Mouse (Mus musculus) limb, embryonic 15.5 days (tissue): ENCODE data around the gene Sec23ip. TPM values are rescaled to one million over a fixed set of nuclear protein-coding genes. Genes with fewer than 3 reads are reported as not detected.

ENCODE experiments used
- ATAC-seq: fragments of 200-750 bp; cut with Nextera tagmentation; 2 replicates; pipeline ENCODE4 v1.8.0; 2017; ENCODE audit warnings: low read depth, moderate TSS enrichment; ENCODE audit not compliant: insufficient number of reproducible peaks, low FRiP score, low TSS enrichment
- H3K27ac ChIP-seq: fragments of 300-500 bp; sonication (generic); 2 replicates; pipeline ENCODE4 v1.5.1; 2015; ENCODE audit warnings: moderate library complexity, mild to moderate bottlenecking, inconsistent platforms
- H3K27me3 ChIP-seq: fragments of 300-500 bp; sonication (generic); 2 replicates; pipeline ENCODE4 v1.6.1; 2015; ENCODE audit warnings: inconsistent platforms
- H3K36me3 ChIP-seq: fragments of 300-500 bp; sonication (generic); 2 replicates; pipeline ENCODE4 v1.6.1; 2015; ENCODE audit warnings: inconsistent platforms
- H3K4me1 ChIP-seq: fragments of 300-500 bp; sonication (generic); 2 replicates; pipeline ENCODE4 v1.6.1; 2015; ENCODE audit warnings: inconsistent platforms
- H3K4me2 ChIP-seq: fragments of 300-500 bp; sonication (generic); 2 replicates; pipeline ENCODE4 v1.6.1; 2015; ENCODE audit warnings: mild to moderate bottlenecking, inconsistent platforms
- H3K4me3 ChIP-seq: fragments of 300-500 bp; sonication (generic); 2 replicates; pipeline ENCODE4 v1.5.1; 2015; ENCODE audit warnings: mild to moderate bottlenecking, inconsistent platforms
- H3K9ac ChIP-seq: fragments of 300-500 bp; sonication (generic); 2 replicates; pipeline ENCODE4 v1.6.1; 2015; ENCODE audit warnings: inconsistent platforms
- H3K9me3 ChIP-seq: fragments of 300-500 bp; sonication (generic); 2 replicates; pipeline ENCODE4 v1.6.1; 2016; ENCODE audit warnings: inconsistent platforms
- WGBS: fragments of 180-500 bp; shearing (Covaris S2); methylation state at CpG from one replicate; pipeline ENCODE4 v1.1.7; 2015; 5-methylcytosine and 5-hydroxymethylcytosine counted together
- microRNA-seq: library from miRNA; unstranded; fragments of <30 nt; microRNA quantifications from one replicate; pipeline ENCODE4, GENCODE M21; 2016
- polyA plus RNA-seq: library from polyadenylated mRNA; unstranded; fragments of >200 nt; fragmentation: Nextera tagmentation; extraction: Ambion mirVana; gene quantifications from 2 replicates; pipeline ENCODE4 v1.2.1, GENCODE M21; 2015

The Sec23ip gene
- polyA plus RNA-seq, 1 experiment from 2014 or later = 38.0 TPM

GRCm38 (mm10) chr7:128781846-128782245 lies 37.1 kb downstream of the Sec23ip start:
- Histone ChIP-seq H3K36me3 (peaks cover 79% of the 10 kb centered on the region), H3K4me2 (no peak overlapping the region), H3K27ac (no peak overlapping the region), H3K4me3 (no peak overlapping the region), H3K4me1 (no peaks in the 10 kb centered on the region), H3K27me3 (no peaks in the 10 kb centered on the region), H3K9ac (no peak overlapping the region), H3K9me3 (no peaks in the 10 kb centered on the region)
- WGBS = 98% methylated on average over 3 of the region's 3 CpGs
- no peak for ATAC-seq

GRCm38 (mm10) chr7:128790045-128790444 lies 45.3 kb downstream of the Sec23ip start:
- Histone ChIP-seq H3K27ac (no peak overlapping the region), H3K9me3 (no peaks in the 10 kb centered on the region), H3K27me3 (no peaks in the 10 kb centered on the region), H3K4me1 (no peaks in the 10 kb centered on the region), H3K4me2 (no peak overlapping the region), H3K4me3 (no peak overlapping the region), H3K9ac (no peak overlapping the region), H3K36me3 (peaks cover 17% of the 10 kb centered on the region)
- 55% methylated on average over 4 of the region's 4 CpGs for WGBS
- ATAC-seq = no peak

GRCm38 (mm10) chr7:128793464-128793863 lies 48.7 kb downstream of the Sec23ip start:
- H3K27me3 ChIP-seq = no peaks in the 10 kb centered on the region
- no peaks in the 10 kb centered on the region for H3K4me1 ChIP-seq
- no peak overlapping the region for H3K4me2 ChIP-seq
- no peak for ATAC-seq
- no peak overlapping the region for H3K9ac ChIP-seq
- no peaks in the 10 kb centered on the region for H3K9me3 ChIP-seq
- no peaks in the 10 kb centered on the region for H3K36me3 ChIP-seq
- no peak overlapping the region for H3K27ac ChIP-seq
- 61% methylated on average over 4 of the region's 4 CpGs for WGBS
- no peak overlapping the region for H3K4me3 ChIP-seq

GRCm38 (mm10) chr7:128824986-128825563 lies 80.3 kb downstream of the Sec23ip start:
- 80% methylated on average over 5 of the region's 5 CpGs for WGBS
- no peak overlapping the region for H3K9ac ChIP-seq

GRCm38 (mm10) chr7:128832455-128833081 lies 87.8 kb downstream of the Sec23ip start:
- Histone ChIP-seq H3K27me3 (no peaks in the 10 kb centered on the region), H3K9ac (no peak overlapping the region), H3K4me2 (no peak overlapping the region), H3K4me1 (no peaks in the 10 kb centered on the region), H3K27ac (no peak overlapping the region), H3K4me3 (no peak overlapping the region), H3K36me3 (no peaks in the 10 kb centered on the region), H3K9me3 (no peaks in the 10 kb centered on the region)
- WGBS = 29% methylated on average over 12 of the region's 12 CpGs
- ATAC-seq = no peak

More at GRCm38 (mm10) chr7:128824986-128825563, 80.3 kb downstream of the Sec23ip start:
- Histone ChIP-seq H3K9me3 (no peaks in the 10 kb centered on the region), H3K27me3 (no peaks in the 10 kb centered on the region), H3K27ac (no peak overlapping the region), H3K36me3 (no peaks in the 10 kb centered on the region), H3K4me3 (no peak overlapping the region), H3K4me1 (no peaks in the 10 kb centered on the region), H3K4me2 (no peak overlapping the region)
- ATAC-seq = no peak

- 81% methylated on average over 4 of the region's 4 CpGs for WGBS
- Histone ChIP-seq H3K4me1 (no peaks in the 10 kb centered on the region), H3K4me3 (no peak overlapping the region), H3K27me3 (no peaks in the 10 kb centered on the region), H3K9me3 (no peaks in the 10 kb centered on the region), H3K9ac (no peak overlapping the region), H3K27ac (no peak overlapping the region), H3K36me3 (no peaks in the 10 kb centered on the region), H3K4me2 (no peak overlapping the region)
- no peak for ATAC-seq
These were observed 88.5 kb downstream of the Sec23ip start for GRCm38 (mm10) chr7:128833196-128833595.

Small RNA genes lying within 50 kb of the gene (microRNA-seq; reads per million reads assigned to microRNA genes)
- not detected for gene Gm25778

Other genes with a start within 250 kb of the Sec23ip start
- gene Bag3, start 221.3 kb upstream of the Sec23ip start, polyA plus RNA-seq = 21.8 and 23.0 TPM in 2 replicates
- gene Inpp5f, start 133.6 kb upstream of the Sec23ip start, polyA plus RNA-seq = 14.4 and 16.9 TPM in 2 replicates
- gene Mcmbp, start 4.4 kb upstream of the Sec23ip start, polyA plus RNA-seq = 47.2 and 55.4 TPM in 2 replicates